Mouse (Mus musculus) lung, embryonic 15.5 days (tissue): ENCODE measurements around the gene Trim61. TPM values are rescaled to one million over a fixed set of nuclear protein-coding genes. Genes with fewer than 3 reads are reported as not detected.

Experiments
- ATAC-seq: fragments of 200-750 bp; cut with Nextera tagmentation; 2 replicates; pipeline ENCODE4 v1.8.0; 2017; ENCODE audit warnings: moderate number of reproducible peaks, borderline replicate concordance; ENCODE audit not compliant: low FRiP score, low TSS enrichment; ENCODE audit errors: extremely low read depth
- H3K27ac ChIP-seq: fragments of 300-500 bp; sonication (generic); 2 replicates; pipeline ENCODE4 v1.5.1; 2015; ENCODE audit warnings: moderate library complexity, mild to moderate bottlenecking, inconsistent platforms
- H3K27me3 ChIP-seq: fragments of 300-500 bp; sonication (generic); 2 replicates; pipeline ENCODE4 v1.6.1; 2015; ENCODE audit warnings: inconsistent platforms
- H3K36me3 ChIP-seq: fragments of 300-500 bp; sonication (generic); 2 replicates; pipeline ENCODE4 v1.6.1; 2015; ENCODE audit warnings: inconsistent platforms
- H3K4me1 ChIP-seq: fragments of 300-500 bp; sonication (generic); 2 replicates; pipeline ENCODE4 v1.6.1; 2015; ENCODE audit warnings: inconsistent platforms
- H3K4me2 ChIP-seq: fragments of 300-500 bp; sonication (generic); 2 replicates; pipeline ENCODE4 v1.6.1; 2015; ENCODE audit warnings: inconsistent platforms, mild to moderate bottlenecking, moderate library complexity
- H3K4me3 ChIP-seq: fragments of 300-500 bp; sonication (generic); 2 replicates; pipeline ENCODE4 v1.5.1; 2015; ENCODE audit warnings: mild to moderate bottlenecking, inconsistent platforms
- H3K9ac ChIP-seq: fragments of 300-500 bp; sonication (generic); 2 replicates; pipeline ENCODE4 v1.6.1; 2015; ENCODE audit warnings: inconsistent platforms
- H3K9me3 ChIP-seq: fragments of 300-500 bp; sonication (generic); 2 replicates; pipeline ENCODE4 v1.6.1; 2016; ENCODE audit warnings: inconsistent platforms
- WGBS: fragments of 180-500 bp; shearing (Covaris S2); methylation state at CpG from one replicate; pipeline ENCODE4 v1.1.7; 2015; 5-methylcytosine and 5-hydroxymethylcytosine counted together
- polyA plus RNA-seq: library from polyadenylated mRNA; unstranded; fragments of >200 nt; fragmentation: Nextera tagmentation; extraction: Ambion mirVana; gene quantifications from 2 replicates; pipeline ENCODE4 v1.2.1, GENCODE M21; 2015

The Trim61 gene
- polyA plus RNA-seq, 1 experiment from 2014 or later: not detected

DNA sequence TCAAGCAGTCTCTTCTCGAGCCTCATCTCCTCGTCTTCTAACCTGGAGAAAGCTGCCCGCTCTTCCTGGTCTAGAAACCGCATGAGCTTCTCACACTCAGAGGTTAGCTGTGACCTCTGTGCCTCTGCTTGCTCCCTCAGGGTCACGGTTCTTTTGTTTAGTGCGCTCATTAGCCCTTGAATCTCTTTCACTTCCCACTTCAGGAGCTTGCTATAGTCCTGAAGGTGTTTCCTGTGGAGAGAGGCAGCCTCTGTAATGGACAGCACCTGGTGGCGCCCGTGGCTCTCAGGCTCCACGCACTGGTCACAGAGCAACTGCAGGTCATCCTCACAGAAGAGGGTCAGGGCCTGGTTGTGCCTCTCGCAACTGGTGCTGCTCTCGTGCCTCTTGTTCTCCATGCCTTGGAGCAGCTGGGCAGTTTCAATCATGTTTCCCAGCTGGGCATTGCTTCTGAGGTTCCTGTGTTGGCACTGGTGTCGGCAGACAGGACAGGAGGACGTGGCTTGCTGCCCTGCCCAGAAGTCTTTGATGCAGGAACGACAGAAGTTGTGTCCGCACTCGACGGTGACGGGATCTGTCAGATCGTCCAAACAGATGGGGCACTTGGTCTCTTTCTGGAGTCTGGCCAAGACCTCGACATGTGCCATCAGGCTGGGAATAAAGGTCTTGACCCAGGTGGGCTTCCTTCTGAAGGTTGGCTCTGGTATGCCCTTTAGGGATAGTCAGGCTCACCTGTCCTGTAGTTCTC is 35.0 kb downstream of the Trim61 start:
- H3K9ac ChIP-seq: no peak overlapping the region
- no peaks in the 10 kb centered on the region for H3K4me1 ChIP-seq
- WGBS: 55% methylated on average over 20 of the region's 20 CpGs

More for the DNA sequence above, 35.0 kb downstream of the Trim61 start:
- ATAC-seq: no peak
- Histone ChIP-seq H3K4me2 (no peak overlapping the region), H3K27ac (no peak overlapping the region), H3K9me3 (no peaks in the 10 kb centered on the region), H3K4me3 (no peak overlapping the region), H3K36me3 (no peaks in the 10 kb centered on the region), H3K27me3 (no peaks in the 10 kb centered on the region)

Other genes with a start within 250 kb of the Trim61 start
- 15.4 and 16.0 TPM in 2 replicates for gene Klhl2, start 168.5 kb downstream of the Trim61 start, polyA plus RNA-seq
- gene Tmem192, start 71.3 kb downstream of the Trim61 start, polyA plus RNA-seq: 27.2 and 27.6 TPM in 2 replicates
- not detected in 2 replicates for gene Trim75, start 30.7 kb downstream of the Trim61 start, polyA plus RNA-seq
- gene Trim60, start 61 bp upstream of the Trim61 start, polyA plus RNA-seq: not detected in 2 replicates
- 0.90 and 1.3 TPM in 2 replicates for gene Apela, start 18.8 kb upstream of the Trim61 start, polyA plus RNA-seq
- not detected in 2 replicates for gene Gm10663, start 56.5 kb upstream of the Trim61 start, polyA plus RNA-seq
- gene BC030870, start 111.0 kb upstream of the Trim61 start, polyA plus RNA-seq: 2.6 and 3.0 TPM in 2 replicates